Mouse (Mus musculus) heart, adult 2 months (tissue): ENCODE results near the gene Dusp12.

ENCODE experiments used
- CTCF ChIP-seq: fragments of 200-600 bp; IDR thresholded peaks from 2 replicates; pipeline ENCODE4 v1.8.1; 2022; ENCODE audit warnings: antibody characterized with exemption, mild to moderate bottlenecking, moderate library complexity
- EP300 ChIP-seq: fragments of 200-500 bp; IDR thresholded peaks from 2 replicates; pipeline ENCODE4 v1.6.1; 2011; ENCODE audit warnings: low read depth, low read length, control low read depth; ENCODE audit not compliant: insufficient read depth
- POLR2A ChIP-seq: fragments of 200-500 bp; IDR thresholded peaks from 2 replicates; pipeline ENCODE4 v1.6.1; 2011; ENCODE audit warnings: mild to moderate bottlenecking, low read depth, low read length, control low read depth; ENCODE audit not compliant: insufficient read depth

DNA sequence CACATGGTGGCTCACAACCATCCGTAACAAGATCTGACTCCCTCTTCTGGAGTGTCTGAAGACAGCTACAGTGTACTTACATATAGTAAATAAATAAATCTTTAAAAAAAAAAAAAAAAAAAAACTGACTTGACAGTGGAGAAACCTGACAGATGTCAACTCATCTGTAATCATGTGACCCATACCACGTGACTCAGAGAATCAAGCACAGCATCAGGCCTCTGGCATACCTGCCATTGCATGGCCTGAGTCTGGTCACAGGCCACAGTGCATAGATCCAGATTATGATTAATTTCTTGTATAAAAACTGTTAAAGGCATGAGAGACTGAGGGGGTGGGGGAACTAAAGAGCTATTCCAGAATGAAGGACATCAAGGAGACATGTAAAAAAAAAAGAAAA is 26.5 kb downstream of the Dusp12 start:
- TF ChIP-seq CTCF = no peak
- no peak for TF ChIP-seq POLR2A
- no peak for TF ChIP-seq EP300
